Comparison of ENCODE assay signal across 8 mouse cellular contexts in genomic region chr12:91589847-91590690, GRCm38 (mm10). TPM values are rescaled to one million over a fixed set of nuclear protein-coding genes. Genes with fewer than 3 reads are reported as not detected.
DNase-seq lines count a peak whose midpoint lies in the region; ATAC-seq lines count a peak whose summit lies in the region.

Gene Gtf2a1 (minus strand): TSS chr12:91590487.

- DNase-seq in R1 (ENCODE audit: low read depth, low spot score), result peak; percentile 92
- peak; percentile 96 to 98 for DNase-seq in cerebellum, postnatal 25 days
- DNase-seq in frontal cortex, postnatal 36 days (ENCODE audit: low spot score in 2 of 2), result peak; percentile 90 to 92
- DNase-seq in left cerebral cortex, adult 11 months (ENCODE audit: low spot score), result peak; percentile 84
- peak; percentile 96 to 97 for DNase-seq in lung, postnatal 4 days
- peak; percentile 95 for DNase-seq in retina, postnatal 7 days (ENCODE audit: low read depth, low spot score)
- DNase-seq in urinary bladder, adult 2 months (ENCODE audit: low spot score), result peak; percentile 98

- H3K9ac ChIP-seq in hindbrain, embryonic 15.5 days, result peak within 1 kb of the TSS; percentile 99

- peak; percentile 86 for ATAC-seq in hindbrain, embryonic 15.5 days (ENCODE audit: low FRiP score, low read depth)

- H3K4me1 ChIP-seq in hindbrain, embryonic 15.5 days (replicated peaks), result peaks cover 17% of the 10 kb centered on the region

- WGBS in hindbrain, embryonic 15.5 days, result under 1% methylated on average over 75 of the region's 99 CpGs

- H3K4me3 ChIP-seq in hindbrain, embryonic 15.5 days, result peak within 1 kb of the TSS; percentile 73

- H3K36me3 ChIP-seq in hindbrain, embryonic 15.5 days, result peaks cover 5% of the 10 kb centered on the region; the same call in 1 of the 2 replicates

- no peaks in the 10 kb centered on the region for H3K27me3 ChIP-seq in hindbrain, embryonic 15.5 days

- peak within 1 kb of the TSS; percentile 100 for H3K27ac ChIP-seq in hindbrain, embryonic 15.5 days (replicated peaks)

- no peaks in the 10 kb centered on the region for H3K9me3 ChIP-seq in hindbrain, embryonic 15.5 days

- peak within 1 kb of the TSS; percentile 70 for H3K4me2 ChIP-seq in hindbrain, embryonic 15.5 days

RNA-seq across cellular contexts. Expression of gene Gtf2a1, which starts in this region (rescaled TPM):
- 55.2 and 57.8 TPM in 2 replicates for polyA plus RNA-seq in hindbrain, embryonic 15.5 days (2015; fragmentation: Nextera tagmentation; extraction: Ambion mirVana)
- polyA plus RNA-seq in urinary bladder, adult 2 months (2012; rRNA removed), result 14.2 and 16.2 TPM in 2 replicates

Comparison
In these comparisons a context has a peak if more than half of its experiments do, and no peak if none do; other contexts are left out.
1. Peak in every context shown above with its lines: DNase-seq, ATAC-seq, H3K4me3 ChIP-seq and H3K27ac ChIP-seq.